Mouse (Mus musculus) T-helper 17 cell (primary cell): Measurements from ENCODE around the gene Speer4a.
"Not testable (repeated sequence)": the region's sequence is repeated elsewhere in the genome, so short reads cannot be mapped to it uniquely, and the experiment has no call there.

Experiments used
- in situ Hi-C, 2 experiments: fragments of 300-600 bp; cut with MboI, MseI; formaldehyde crosslinking; loops; 1 replicate in 1 of 2; 2 replicates in 1 of 2; pipeline ENCODE4 v1.15.1; 2025; ENCODE audit warnings: high pct_unique_total_duplicates in 2 of 2

Speer4a gene

GRCm38 (mm10) chr5:26039458-26039857, at the start of gene Speer4a:
Gene Speer4a, minus strand, starts transcription at chr5:26039558.
- in situ Hi-C loops, result loop anchor here in 1 of 2 experiments (5.0 kb wide), 1 partner anchor 78 kb away; no protein-coding TSS in a partner anchor

GRCm38 (mm10) chr5:26079023-26079422, 39.7 kb upstream of the Speer4a start:
- in situ Hi-C loops, result not testable (repeated sequence)

- in situ Hi-C loops, result no loop called here
These were observed 31.4 kb upstream of the Speer4a start for GRCm38 (mm10) chr5:26070716-26071115.

GRCm38 (mm10) chr5:26058481-26058880, 19.1 kb upstream of the Speer4a start, which contains the start of gene Gm7347:
Gene Gm7347, minus strand, starts transcription at chr5:26058581.
- in situ Hi-C loops, result not testable (repeated sequence)

GRCm38 (mm10) chr5:26022816-26023215, 16.5 kb downstream of the Speer4a start, which contains the start of gene Gm5862:
Gene Gm5862, minus strand, starts transcription at chr5:26022916.
- in situ Hi-C loops, result not testable (repeated sequence)

- in situ Hi-C loops, result loop anchor here (5.0 kb wide), 1 partner anchor 50 kb away; no protein-coding TSS in a partner anchor
These were observed 31.7 kb downstream of the Speer4a start for GRCm38 (mm10) chr5:26007697-26008096.

GRCm38 (mm10) chr5:26006937-26007695, 32.2 kb downstream of the Speer4a start:
- in situ Hi-C loops, result loop anchor here (5.0 kb wide), 1 partner anchor 50 kb away; no protein-coding TSS in a partner anchor

- in situ Hi-C loops, result loop anchor here (5.0 kb wide), 3 partner anchors 47 to 1498 kb away; partner anchors contain the start of genes Gm10471 (in 2 of the 2) and Speer4b (in 1 of the 2)
These were observed 34.7 kb downstream of the Speer4a start, which contains the start of gene Gm1979 for GRCm38 (mm10) chr5:26004698-26005097. Gene Gm1979, minus strand, starts transcription at chr5:26004798.

GRCm38 (mm10) chr5:25988550-25988949, 50.8 kb downstream of the Speer4a start, which contains the start of gene Gm21698:
Gene Gm21698, minus strand, starts transcription at chr5:25988650.
- in situ Hi-C loops, result loop anchor here (5.0 kb wide), 1 partner anchor 46 kb away; the partner anchor contains the start of gene Gm21663 (in 2 of the 2)
